ENCODE assay signal across 7 mouse cellular contexts in genomic region chr11:101118105-101118504, GRCm38 (mm10). TPM values are rescaled to one million over a fixed set of nuclear protein-coding genes. Genes with fewer than 3 reads are reported as not detected.
DNase-seq lines count a peak whose midpoint lies in the region; ATAC-seq lines count a peak whose summit lies in the region.

No protein-coding gene starts in this region.

- no peak for DNase-seq in forebrain, embryonic 11.5 days (ENCODE audit: low spot score)
- no peak for DNase-seq in urinary bladder, postnatal 4 days (ENCODE audit: low spot score in 2 of 2)
- no peak for DNase-seq in left cerebral cortex, postnatal 10 days (ENCODE audit: extremely low spot score in 1 of 2, low spot score in 2 of 2)

- H3K9ac ChIP-seq in forebrain, embryonic 11.5 days (ENCODE audit: low read length): no peak overlapping the region; the same call in 1 of the 2 replicates
- H3K9ac ChIP-seq in limb, embryonic 12.5 days (replicated peaks): peak overlapping the region; percentile 93
- H3K9ac ChIP-seq in stomach, embryonic 14.5 days (replicated peaks; ENCODE audit: low read depth, low read length): peak overlapping the region; percentile 89

- intact Hi-C loops in left cerebral cortex, postnatal 10 days (cut with DNase I): no loop called here

- no peaks in the 10 kb centered on the region for H3K27me3 ChIP-seq in megakaryocyte, embryonic 14.5 days (replicated peaks)
- no peaks in the 10 kb centered on the region for H3K27me3 ChIP-seq in forebrain, embryonic 11.5 days (ENCODE audit: control insufficient read depth, insufficient read depth, low read length)
- H3K27me3 ChIP-seq in limb, embryonic 12.5 days: no peaks in the 10 kb centered on the region
- H3K27me3 ChIP-seq in stomach, embryonic 14.5 days (ENCODE audit: control insufficient read depth, insufficient read depth, low read length): no peaks in the 10 kb centered on the region

- peaks cover 64% of the 10 kb centered on the region for H3K4me1 ChIP-seq in megakaryocyte, embryonic 14.5 days
- H3K4me1 ChIP-seq in forebrain, embryonic 11.5 days (replicated peaks; ENCODE audit: control insufficient read depth, insufficient read depth, low read length): peaks cover 15% of the 10 kb centered on the region; the same call in 1 of the 2 replicates
- H3K4me1 ChIP-seq in limb, embryonic 12.5 days (replicated peaks): peaks cover 25% of the 10 kb centered on the region
- peaks cover 18% of the 10 kb centered on the region for H3K4me1 ChIP-seq in stomach, embryonic 14.5 days (ENCODE audit: control insufficient read depth, insufficient read depth, low read length)

- peak overlapping the region; percentile 96 for H3K4me3 ChIP-seq in megakaryocyte, embryonic 14.5 days (replicated peaks)
- peak overlapping the region; percentile 89; the same call in 1 of the 2 replicates for H3K4me3 ChIP-seq in forebrain, embryonic 11.5 days (ENCODE audit: low read depth, low read length)
- H3K4me3 ChIP-seq in limb, embryonic 12.5 days (replicated peaks): peak overlapping the region; percentile 91
- H3K4me3 ChIP-seq in stomach, embryonic 14.5 days (ENCODE audit: low read depth, low read length): peak overlapping the region; percentile 92

- H3K4me2 ChIP-seq in forebrain, embryonic 11.5 days (ENCODE audit: low read depth, low read length, severe bottlenecking): peak overlapping the region; percentile 95
- peak overlapping the region; percentile 95 for H3K4me2 ChIP-seq in limb, embryonic 12.5 days
- peak overlapping the region; percentile 80 for H3K4me2 ChIP-seq in stomach, embryonic 14.5 days (replicated peaks; ENCODE audit: low read depth, low read length)

- peaks cover 45% of the 10 kb centered on the region for H3K36me3 ChIP-seq in megakaryocyte, embryonic 14.5 days (replicated peaks; ENCODE audit: low read length)
- no peaks in the 10 kb centered on the region for H3K36me3 ChIP-seq in forebrain, embryonic 11.5 days (ENCODE audit: control insufficient read depth, insufficient read depth, low read length)
- H3K36me3 ChIP-seq in limb, embryonic 12.5 days: peaks cover 30% of the 10 kb centered on the region
- peaks cover 3% of the 10 kb centered on the region; the same call in 1 of the 2 replicates for H3K36me3 ChIP-seq in stomach, embryonic 14.5 days (ENCODE audit: control insufficient read depth, insufficient read depth, low read length)

- H3K27ac ChIP-seq in forebrain, embryonic 11.5 days (ENCODE audit: low read depth, low read length): no peak overlapping the region
- no peak overlapping the region for H3K27ac ChIP-seq in limb, embryonic 12.5 days
- H3K27ac ChIP-seq in stomach, embryonic 14.5 days (ENCODE audit: low read length): no peak overlapping the region

- 53% methylated on average over 4 of the region's 4 CpGs for WGBS in forebrain, embryonic 11.5 days
- 57% methylated on average over 4 of the region's 4 CpGs for WGBS in limb, embryonic 12.5 days
- WGBS in stomach, embryonic 14.5 days: 31% methylated on average over 4 of the region's 4 CpGs

- H3K9me3 ChIP-seq in megakaryocyte, embryonic 14.5 days: peaks cover under 1% of the 10 kb centered on the region; the same call in 1 of the 2 replicates
- H3K9me3 ChIP-seq in forebrain, embryonic 11.5 days (ENCODE audit: control insufficient read depth, low read length): no peaks in the 10 kb centered on the region
- H3K9me3 ChIP-seq in limb, embryonic 12.5 days: no peaks in the 10 kb centered on the region
- no peaks in the 10 kb centered on the region for H3K9me3 ChIP-seq in stomach, embryonic 14.5 days (ENCODE audit: control insufficient read depth, low read depth, low read length)

- no peak for ATAC-seq in megakaryocyte, adult 5-6 weeks (ENCODE audit: poor library complexity, severe bottlenecking)
- no peak for ATAC-seq in forebrain, embryonic 11.5 days (replicated peaks; ENCODE audit: low FRiP score)
- ATAC-seq in limb, embryonic 12.5 days (ENCODE audit: insufficient number of reproducible peaks, insufficient read depth, low FRiP score, low TSS enrichment, low read depth): no peak
- no peak for ATAC-seq in stomach, embryonic 14.5 days (ENCODE audit: insufficient number of reproducible peaks, insufficient read depth, low FRiP score, low read depth)

RNA-seq across cellular contexts. Expression of gene Retreg3, which starts 1.6 kb away (rescaled TPM):
- polyA plus RNA-seq in megakaryocyte, embryonic 14.5 days (2012; ENCODE audit: insufficient read depth, low replicate concordance): 1.6 and 6.2 TPM in 2 replicates
- total RNA-seq in megakaryocyte, adult 5-6 weeks (2015): 15.9 and 17.2 TPM in 2 replicates
- 48.1 and 53.1 TPM in 2 replicates for total RNA-seq in megakaryocyte, adult 5-6 weeks (2017)
- polyA plus RNA-seq in forebrain, embryonic 11.5 days (2014; fragmentation: Nextera tagmentation; extraction: Ambion mirVana): 11.1 and 12.9 TPM in 2 replicates
- 18.8 and 19.1 TPM in 2 replicates for polyA plus RNA-seq in limb, embryonic 12.5 days (2016; fragmentation: Nextera tagmentation; extraction: Ambion mirVana)
- polyA plus RNA-seq in stomach, embryonic 14.5 days (2014; fragmentation: Nextera tagmentation; extraction: Ambion mirVana): 8.0 and 9.1 TPM in 2 replicates
- total RNA-seq in left cerebral cortex, postnatal 10 days (2021): 10 to 100 TPM; 54.5 to 55.0 TPM

RNA-seq across cellular contexts. Expression of gene Tubg1, which starts 1.6 kb away (rescaled TPM):
- polyA plus RNA-seq in megakaryocyte, embryonic 14.5 days (2012; ENCODE audit: insufficient read depth, low replicate concordance): 63.2 and 80.7 TPM in 2 replicates
- total RNA-seq in megakaryocyte, adult 5-6 weeks (2015): 14.5 and 15.2 TPM in 2 replicates
- 32.2 and 34.4 TPM in 2 replicates for total RNA-seq in megakaryocyte, adult 5-6 weeks (2017)
- polyA plus RNA-seq in forebrain, embryonic 11.5 days (2014; fragmentation: Nextera tagmentation; extraction: Ambion mirVana): 126 and 132 TPM in 2 replicates
- polyA plus RNA-seq in limb, embryonic 12.5 days (2016; fragmentation: Nextera tagmentation; extraction: Ambion mirVana): 87.6 and 90.7 TPM in 2 replicates
- polyA plus RNA-seq in stomach, embryonic 14.5 days (2014; fragmentation: Nextera tagmentation; extraction: Ambion mirVana): 70.5 and 70.9 TPM in 2 replicates
- 10 to 100 TPM; 45.6 to 49.6 TPM for total RNA-seq in left cerebral cortex, postnatal 10 days (2021)

RNA-seq across cellular contexts. Expression of gene Psmc3ip, which starts 22.9 kb away (rescaled TPM):
- polyA plus RNA-seq in megakaryocyte, embryonic 14.5 days (2012; ENCODE audit: insufficient read depth, low replicate concordance): 10.4 TPM in 1 of 2 replicates, not detected in the other
- total RNA-seq in megakaryocyte, adult 5-6 weeks (2015): 11.5 and 14.9 TPM in 2 replicates
- 21.3 and 24.1 TPM in 2 replicates for total RNA-seq in megakaryocyte, adult 5-6 weeks (2017)
- polyA plus RNA-seq in forebrain, embryonic 11.5 days (2014; fragmentation: Nextera tagmentation; extraction: Ambion mirVana): 74.1 and 79.7 TPM in 2 replicates
- 54.3 and 55.7 TPM in 2 replicates for polyA plus RNA-seq in limb, embryonic 12.5 days (2016; fragmentation: Nextera tagmentation; extraction: Ambion mirVana)
- polyA plus RNA-seq in stomach, embryonic 14.5 days (2014; fragmentation: Nextera tagmentation; extraction: Ambion mirVana): 29.7 and 36.4 TPM in 2 replicates
- 1 to 10 TPM; 4.4 to 4.8 TPM for total RNA-seq in left cerebral cortex, postnatal 10 days (2021)

RNA-seq across cellular contexts. Expression of gene Mlx, which starts 31.0 kb away (rescaled TPM):
- polyA plus RNA-seq in megakaryocyte, embryonic 14.5 days (2012; ENCODE audit: insufficient read depth, low replicate concordance): 2.8 and 12.4 TPM in 2 replicates
- 62.7 and 64.8 TPM in 2 replicates for total RNA-seq in megakaryocyte, adult 5-6 weeks (2015)
- total RNA-seq in megakaryocyte, adult 5-6 weeks (2017): 79.3 and 96.0 TPM in 2 replicates
- 41.8 and 44.3 TPM in 2 replicates for polyA plus RNA-seq in forebrain, embryonic 11.5 days (2014; fragmentation: Nextera tagmentation; extraction: Ambion mirVana)
- polyA plus RNA-seq in limb, embryonic 12.5 days (2016; fragmentation: Nextera tagmentation; extraction: Ambion mirVana): 40.4 and 43.1 TPM in 2 replicates
- 36.7 and 46.0 TPM in 2 replicates for polyA plus RNA-seq in stomach, embryonic 14.5 days (2014; fragmentation: Nextera tagmentation; extraction: Ambion mirVana)
- total RNA-seq in left cerebral cortex, postnatal 10 days (2021): 10 to 100 TPM; 52.8 to 55.8 TPM

RNA-seq across cellular contexts. Expression of gene Coasy, which starts 35.7 kb away (rescaled TPM):
- polyA plus RNA-seq in megakaryocyte, embryonic 14.5 days (2012; ENCODE audit: insufficient read depth, low replicate concordance): 17.7 and 36.8 TPM in 2 replicates
- 10.6 and 13.1 TPM in 2 replicates for total RNA-seq in megakaryocyte, adult 5-6 weeks (2015)
- total RNA-seq in megakaryocyte, adult 5-6 weeks (2017): 11.4 and 15.8 TPM in 2 replicates
- polyA plus RNA-seq in forebrain, embryonic 11.5 days (2014; fragmentation: Nextera tagmentation; extraction: Ambion mirVana): 50.4 and 51.5 TPM in 2 replicates
- 43.6 and 46.5 TPM in 2 replicates for polyA plus RNA-seq in limb, embryonic 12.5 days (2016; fragmentation: Nextera tagmentation; extraction: Ambion mirVana)
- polyA plus RNA-seq in stomach, embryonic 14.5 days (2014; fragmentation: Nextera tagmentation; extraction: Ambion mirVana): 37.9 and 41.3 TPM in 2 replicates
- total RNA-seq in left cerebral cortex, postnatal 10 days (2021): 10 to 100 TPM; 32.3 to 32.4 TPM
